Comparison of ENCODE assay signal across 23 mouse cellular contexts in the genomic region with DNA sequence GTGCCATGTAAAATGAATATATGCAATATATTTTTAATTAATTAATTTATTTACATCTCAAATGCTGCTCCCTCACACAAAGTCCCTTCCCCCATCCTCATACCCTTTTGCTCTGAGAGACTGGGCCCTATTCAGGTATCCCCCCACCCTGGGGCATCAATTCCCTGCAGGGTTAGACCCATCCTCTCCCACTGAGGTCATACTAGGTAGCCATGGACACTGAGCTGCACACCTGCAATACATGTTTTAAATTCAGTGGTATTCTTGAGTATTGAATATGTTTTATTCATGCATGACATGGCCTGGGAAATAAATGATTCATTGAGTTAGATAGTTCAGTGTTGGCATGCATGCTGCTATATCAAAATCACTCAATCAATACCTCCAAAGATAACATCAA.
DNase-seq lines count a peak whose midpoint lies in the region; ATAC-seq and TF ChIP-seq lines count a peak whose summit lies in the region.
"Had no signal": no experiment of that assay in that cellular context is flagged by ENCODE, and none has a peak within 500 bp of the region (broad histone marks: within the 10 kb centered on the region; RNA-seq: fewer than 3 reads in every experiment).

No protein-coding gene starts in this region.

- no peaks in the 10 kb centered on the region for H3K36me3 ChIP-seq in forebrain, embryonic 11.5 days (ENCODE audit: control insufficient read depth, insufficient read depth, low read length)
- no peaks in the 10 kb centered on the region for H3K36me3 ChIP-seq in forebrain, postnatal 0 days (ENCODE audit: insufficient read depth)
- H3K36me3 ChIP-seq in MEL (ENCODE audit: control insufficient read depth in 1 of 2, insufficient read depth in 2 of 2, low read length in 2 of 2), result peaks cover 0 to 5% of the 10 kb centered on the region in 2 experiments; a peak in 1 of 4 replicates
- H3K36me3 ChIP-seq in midbrain, embryonic 15.5 days (replicated peaks), result no peaks in the 10 kb centered on the region
- H3K36me3 ChIP-seq: forebrain, embryonic 10.5 days; heart, embryonic 12.5 days; heart, embryonic 15.5 days; hindbrain, embryonic 10.5 days; hindbrain, embryonic 13.5 days had no signal

- no peak overlapping the region for H3K4me3 ChIP-seq in forebrain, embryonic 11.5 days (ENCODE audit: low read depth, low read length)
- H3K4me3 ChIP-seq in forebrain, postnatal 0 days (ENCODE audit: low read depth, low read length), result no peak overlapping the region
- no peak overlapping the region for H3K4me3 ChIP-seq in MEL (ENCODE audit: control insufficient read depth in 1 of 2, insufficient read depth in 1 of 2, low read depth in 2 of 2, low read length in 2 of 2)
- no peak overlapping the region for H3K4me3 ChIP-seq in midbrain, embryonic 15.5 days
- H3K4me3 ChIP-seq: forebrain, embryonic 10.5 days; heart, embryonic 12.5 days; heart, embryonic 15.5 days; hindbrain, embryonic 10.5 days; hindbrain, embryonic 13.5 days had no signal

- H3K27ac ChIP-seq in forebrain, embryonic 11.5 days (ENCODE audit: low read depth, low read length), result no peak overlapping the region
- H3K27ac ChIP-seq in forebrain, postnatal 0 days (ENCODE audit: low read depth, low read length), result no peak overlapping the region
- no peak overlapping the region for H3K27ac ChIP-seq in MEL (ENCODE audit: control insufficient read depth, low read depth, low read length)
- no peak overlapping the region for H3K27ac ChIP-seq in midbrain, embryonic 15.5 days
- H3K27ac ChIP-seq: forebrain, embryonic 10.5 days; heart, embryonic 15.5 days; hindbrain, embryonic 10.5 days; hindbrain, embryonic 13.5 days had no signal

- ATAC-seq in forebrain, embryonic 11.5 days (replicated peaks; ENCODE audit: low FRiP score), result peak; percentile 21; the same call in 1 of the 2 replicates
- no peak for ATAC-seq in forebrain, postnatal 0 days
- peak; percentile 65 for ATAC-seq in midbrain, embryonic 15.5 days (replicated peaks)
- ATAC-seq: forebrain, embryonic 14.5 days; hindbrain, embryonic 16.5 days; Patski had no signal

- H3K9me3 ChIP-seq in forebrain, embryonic 11.5 days (ENCODE audit: control insufficient read depth, low read length), result no peaks in the 10 kb centered on the region
- no peaks in the 10 kb centered on the region for H3K9me3 ChIP-seq in forebrain, postnatal 0 days (ENCODE audit: low read length)
- H3K9me3 ChIP-seq in MEL (replicated peaks; ENCODE audit: insufficient read depth, low read length), result 0 out of 2 replicates have a peak, but pooled peaks cover 2% of the 10 kb centered on the region
- H3K9me3 ChIP-seq in midbrain, embryonic 15.5 days, result no peaks in the 10 kb centered on the region
- H3K9me3 ChIP-seq: forebrain, embryonic 10.5 days; heart, embryonic 12.5 days; heart, embryonic 15.5 days; hindbrain, embryonic 10.5 days; hindbrain, embryonic 13.5 days had no signal

- no peaks in the 10 kb centered on the region for H3K79me2 ChIP-seq in MEL (ENCODE audit: control insufficient read depth, insufficient read depth, low read length, poor library complexity)

- TF ChIP-seq CTCF in forebrain, postnatal 0 days (IDR thresholded peaks at IDR 0.05; ENCODE audit: low read depth), result no peak
- TF ChIP-seq CTCF in MEL (IDR thresholded peaks at IDR 0.05 in 2 of 3, conservative IDR thresholded peaks at IDR 0.05 in 1 of 3; ENCODE audit: control insufficient read depth in 1 of 3, insufficient read depth in 1 of 3, low read depth in 2 of 3, low read length in 3 of 3, poor library complexity in 1 of 3, severe bottlenecking in 1 of 3), result no peak

- no peaks in the 10 kb centered on the region for H3K27me3 ChIP-seq in forebrain, embryonic 11.5 days (ENCODE audit: control insufficient read depth, insufficient read depth, low read length)
- no peaks in the 10 kb centered on the region for H3K27me3 ChIP-seq in forebrain, postnatal 0 days (ENCODE audit: insufficient read depth, low read length)
- H3K27me3 ChIP-seq in MEL (ENCODE audit: control insufficient read depth in 1 of 2, insufficient read depth in 2 of 2, low read length in 2 of 2), result no peaks in the 10 kb centered on the region
- no peaks in the 10 kb centered on the region for H3K27me3 ChIP-seq in midbrain, embryonic 15.5 days (replicated peaks)
- H3K27me3 ChIP-seq: heart, embryonic 12.5 days; heart, embryonic 15.5 days; hindbrain, embryonic 13.5 days; Patski had no signal

- H3K4me2 ChIP-seq in forebrain, embryonic 11.5 days (ENCODE audit: low read depth, low read length, severe bottlenecking), result no peak overlapping the region
- no peak overlapping the region for H3K4me2 ChIP-seq in forebrain, postnatal 0 days (ENCODE audit: low read depth)
- no peak overlapping the region for H3K4me2 ChIP-seq in midbrain, embryonic 15.5 days
- H3K4me2 ChIP-seq: heart, embryonic 12.5 days; heart, embryonic 15.5 days; hindbrain, embryonic 13.5 days had no signal

- TF ChIP-seq RAD21 in MEL (IDR thresholded peaks at IDR 0.05; ENCODE audit: low read depth, low read length), result no peak

- no peak for DNase-seq in forebrain, embryonic 11.5 days (ENCODE audit: low spot score)
- no peak for DNase-seq in forebrain, postnatal 0 days
- DNase-seq in MEL (ENCODE audit: low read depth, low spot score), result no peak
- DNase-seq in right cerebral cortex, postnatal 4 days, result no peak
- no peak for DNase-seq in ovary, postnatal 14 days (ENCODE audit: low spot score)
- DNase-seq: adrenal gland, postnatal 10 days; adrenal gland, postnatal 36 days; cerebellum, adult 18-20 months; cerebellum, adult 9-10 months; cerebellum, postnatal 14 days; gastrocnemius, postnatal 25 days; heart, adult 18-20 months; heart, postnatal 10 days; heart, postnatal 36 days had no signal

- no peaks in the 10 kb centered on the region for H3K4me1 ChIP-seq in forebrain, embryonic 11.5 days (replicated peaks; ENCODE audit: control insufficient read depth, insufficient read depth, low read length)
- H3K4me1 ChIP-seq in forebrain, postnatal 0 days (ENCODE audit: insufficient read depth), result no peaks in the 10 kb centered on the region
- H3K4me1 ChIP-seq in MEL (ENCODE audit: control insufficient read depth in 1 of 2, insufficient read depth in 2 of 2, low read length in 2 of 2), result no peaks in the 10 kb centered on the region
- no peaks in the 10 kb centered on the region for H3K4me1 ChIP-seq in midbrain, embryonic 15.5 days
- H3K4me1 ChIP-seq: forebrain, embryonic 10.5 days; heart, embryonic 12.5 days; heart, embryonic 15.5 days; hindbrain, embryonic 10.5 days; hindbrain, embryonic 13.5 days had no signal

- no peak overlapping the region for H3K9ac ChIP-seq in forebrain, embryonic 11.5 days (ENCODE audit: low read length)
- H3K9ac ChIP-seq in forebrain, postnatal 0 days, result no peak overlapping the region
- no peak overlapping the region for H3K9ac ChIP-seq in MEL (ENCODE audit: control insufficient read depth, low read depth, low read length, poor library complexity, severe bottlenecking)
- no peak overlapping the region for H3K9ac ChIP-seq in midbrain, embryonic 15.5 days
- H3K9ac ChIP-seq: heart, embryonic 12.5 days; heart, embryonic 15.5 days; hindbrain, embryonic 13.5 days had no signal

- TF ChIP-seq EP300 in MEL (IDR thresholded peaks at IDR 0.05; ENCODE audit: low read depth in 1 of 2, low read length in 2 of 2), result no peak

- TF ChIP-seq POLR2A in MEL (IDR thresholded peaks at IDR 0.05; ENCODE audit: control insufficient read depth in 1 of 2, insufficient read depth in 1 of 2, low read depth in 1 of 2, low read length in 2 of 2, poor library complexity in 1 of 2), result no peak

TF ChIP-seq in MEL, 35 proteins besides CTCF, POLR2A, EP300 and RAD21:
- TF ChIP-seq CHD2 (IDR thresholded peaks at IDR 0.05; ENCODE audit: low read length), result no peak
- TF ChIP-seq GATA1 (IDR thresholded peaks at IDR 0.05; ENCODE audit: low read depth, low read length), result no peak
- TF ChIP-seq POLR2AphosphoS5 (IDR thresholded peaks at IDR 0.05; ENCODE audit: borderline replicate concordance, low read depth, low read length), result no peak
- TF ChIP-seq POLR2AphosphoS2 (IDR thresholded peaks at IDR 0.05; ENCODE audit: low read length), result 0 out of 2 replicates have a peak, but pooled peaks have one; percentile 30
TF ChIP-seq in MEL: peak in this region for 1.
